In the genomic region with DNA sequence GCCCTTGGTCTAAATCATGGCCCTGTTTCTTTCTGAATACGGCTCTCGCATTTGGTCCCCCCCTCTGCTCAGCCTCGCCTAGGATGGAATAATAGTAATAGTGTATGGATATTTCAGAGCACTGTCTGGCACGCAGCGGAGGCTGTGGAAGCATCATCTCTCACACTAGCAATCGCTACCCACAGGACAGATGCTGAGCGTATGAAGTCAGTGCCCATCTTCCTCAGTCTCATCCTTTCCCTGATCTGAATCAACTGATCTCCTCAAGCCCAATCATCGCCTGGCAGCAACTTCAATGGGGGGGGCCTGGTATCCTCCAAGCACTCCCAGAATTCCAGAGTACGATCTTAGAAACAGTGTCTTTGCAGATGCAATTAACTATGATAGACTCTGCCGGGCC, we compare ENCODE assay signal across 27 mouse cellular contexts.
DNase-seq lines count a peak whose midpoint lies in the region; TF ChIP-seq lines count a peak whose summit lies in the region.
"Had no signal": no experiment of that assay in that cellular context is flagged by ENCODE, and none has a peak within 500 bp of the region (broad histone marks: within the 10 kb centered on the region; RNA-seq: fewer than 3 reads in every experiment).

No protein-coding gene starts in this region.

- TF ChIP-seq POLR2A in cortical plate, adult 2 months (IDR thresholded peaks at IDR 0.05; ENCODE audit: extremely low read depth, insufficient read depth, low read length) = peak; percentile 20; the same call in 1 of the 2 replicates

- no peak for TF ChIP-seq CTCF in cortical plate, adult 2 months (IDR thresholded peaks at IDR 0.05; ENCODE audit: extremely low read depth, insufficient read depth, low read length)

- DNase-seq in frontal cortex, adult 2 months (ENCODE audit: extremely low spot score in 1 of 2, low spot score in 1 of 2) = peak; percentile 33 to 56
- DNase-seq in frontal cortex, postnatal 14 days (ENCODE audit: low spot score in 2 of 2) = no peak
- peak; percentile 29 to 54 for DNase-seq in left cerebral cortex, postnatal 14 days (ENCODE audit: low spot score in 2 of 2)
- DNase-seq in left cerebral cortex, postnatal 4 days = no peak
- peak; percentile 43 for DNase-seq in telencephalon, adult 2 months (ENCODE audit: low read depth, low spot score)
- DNase-seq in cerebellum, adult 8-10 months = no peak
- DNase-seq: adrenal gland, postnatal 10 days; cerebellum, adult 11 months; cerebellum, adult 9-11 months; gastrocnemius, postnatal 36 days; heart, adult 2 months; kidney, adult 18-20 months; kidney, postnatal 25 days; spleen, adult 18-20 months; thymus, adult 18-20 months; thymus, postnatal 25 days had no signal

- H3K27ac ChIP-seq in cortical plate, adult 2 months (ENCODE audit: insufficient read depth, low read length) = 0 out of 2 replicates have a peak overlapping the region, but pooled peaks have one; percentile 8
- H3K27ac ChIP-seq: embryonic facial prominence, embryonic 13.5 days; forebrain, embryonic 10.5 days; forebrain, embryonic 15.5 days; heart, adult 2 months; kidney, embryonic 15.5 days; limb, embryonic 13.5 days; lung, embryonic 15.5 days; midbrain, embryonic 10.5 days; midbrain, embryonic 15.5 days; neural tube, embryonic 15.5 days had no signal

- intact Hi-C loops in left cerebral cortex, postnatal 14 days (cut with DNase I) = no loop called here
- intact Hi-C loops in left cerebral cortex, postnatal 4 days (cut with DNase I) = no loop called here

- no peak overlapping the region for H3K4me3 ChIP-seq in cortical plate, adult 2 months (ENCODE audit: insufficient read depth, low read length)
- H3K4me3 ChIP-seq: embryonic facial prominence, embryonic 13.5 days; forebrain, embryonic 10.5 days; forebrain, embryonic 15.5 days; heart, adult 2 months; heart, embryonic 12.5 days; kidney, embryonic 15.5 days; limb, embryonic 13.5 days; lung, embryonic 15.5 days; midbrain, embryonic 10.5 days; midbrain, embryonic 15.5 days; neural tube, embryonic 15.5 days had no signal

- peaks cover 7% of the 10 kb centered on the region for H3K4me1 ChIP-seq in cortical plate, adult 2 months (ENCODE audit: control insufficient read depth, insufficient read depth, low read length)
- H3K4me1 ChIP-seq: embryonic facial prominence, embryonic 13.5 days; heart, embryonic 12.5 days; kidney, embryonic 15.5 days; limb, embryonic 13.5 days; lung, embryonic 15.5 days; midbrain, embryonic 15.5 days; neural tube, embryonic 15.5 days had no signal

Comparison
In these comparisons a context has a peak if more than half of its experiments do, and no peak if none do; other contexts are left out.
1. DNase-seq: peak in frontal cortex, adult 2 months (2 of 2), left cerebral cortex, postnatal 14 days (2 of 2) and telencephalon, adult 2 months (single experiment); none in frontal cortex, postnatal 14 days (0 of 2), left cerebral cortex, postnatal 4 days (single experiment) and cerebellum, adult 8-10 months (single experiment).